11 mouse cellular contexts compared by ENCODE assay signal in the genomic region with DNA sequence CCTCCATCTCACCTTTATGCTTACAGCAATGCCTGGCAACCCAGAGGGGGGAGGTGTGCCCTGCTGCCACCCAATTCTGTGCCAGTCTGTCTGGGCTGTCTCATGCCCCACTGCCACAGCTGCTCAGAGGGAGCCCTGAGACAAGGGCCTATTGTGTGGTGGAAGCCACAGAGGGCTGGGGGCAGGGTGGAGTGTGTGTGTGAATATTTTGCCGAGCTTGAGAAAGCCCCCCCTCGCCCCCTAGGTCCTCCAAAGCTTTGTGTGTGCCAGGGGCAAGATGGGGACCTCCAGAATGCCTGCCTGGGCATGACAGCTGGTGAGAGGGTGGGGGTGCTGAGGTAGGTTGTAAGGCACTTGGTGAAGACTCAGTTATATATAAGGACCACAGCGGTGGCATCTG. TPM values are rescaled to one million over a fixed set of nuclear protein-coding genes. Genes with fewer than 3 reads are reported as not detected.
A peak's percentile ranks its signal among the peaks of the same experiment; 100 is the strongest.
DNase-seq lines count a peak whose midpoint lies in the region; ATAC-seq and TF ChIP-seq lines count a peak whose summit lies in the region.
"Had no signal": no experiment of that assay in that cellular context is flagged by ENCODE, and none has a peak within 500 bp of the region (broad histone marks: within the 10 kb centered on the region; RNA-seq: fewer than 3 reads in every experiment).

No protein-coding gene starts in this region.

- no peaks in the 10 kb centered on the region for H3K79me2 ChIP-seq in heart, adult 2 months (replicated peaks; ENCODE audit: control insufficient read depth, insufficient read depth, low read length)
- peaks cover 24% of the 10 kb centered on the region for H3K79me2 ChIP-seq in myocyte (ENCODE audit: control insufficient read depth, insufficient read depth)

- no peak for TF ChIP-seq CTCF in heart, adult 2 months (IDR thresholded peaks at IDR 0.05)
- no peak for TF ChIP-seq CTCF in hindbrain, postnatal 0 days (IDR thresholded peaks at IDR 0.05; ENCODE audit: low read depth)

- H3ac ChIP-seq in myocyte (ENCODE audit: control insufficient read depth, insufficient read length) = no peak overlapping the region

- intact Hi-C loops in heart, adult 2 months (cut with DNase I) = no loop called here

- H3K9me3 ChIP-seq in midbrain, embryonic 10.5 days (replicated peaks) = no peaks in the 10 kb centered on the region
- no peaks in the 10 kb centered on the region for H3K9me3 ChIP-seq in midbrain, embryonic 11.5 days (ENCODE audit: control insufficient read depth, low read length)
- no peaks in the 10 kb centered on the region for H3K9me3 ChIP-seq in hindbrain, postnatal 0 days (ENCODE audit: low read length)
- no peaks in the 10 kb centered on the region for H3K9me3 ChIP-seq in kidney, embryonic 15.5 days (replicated peaks)

- H3K27ac ChIP-seq in heart, adult 2 months = peak overlapping the region; percentile 85
- H3K27ac ChIP-seq in midbrain, embryonic 10.5 days (replicated peaks) = peak overlapping the region; percentile 82
- H3K27ac ChIP-seq in midbrain, embryonic 11.5 days (ENCODE audit: low read depth, low read length) = no peak overlapping the region
- H3K27ac ChIP-seq in hindbrain, postnatal 0 days = peak overlapping the region; percentile 82
- no peak overlapping the region for H3K27ac ChIP-seq in kidney, embryonic 15.5 days

- no peak for TF ChIP-seq EP300 in heart, adult 2 months (IDR thresholded peaks at IDR 0.05; ENCODE audit: insufficient read depth, low read depth, low read length)

- no peaks in the 10 kb centered on the region for H3K27me3 ChIP-seq in heart, adult 2 months (ENCODE audit: control insufficient read depth, insufficient read depth, low read length)
- H3K27me3 ChIP-seq in midbrain, embryonic 10.5 days (ENCODE audit: low read depth, poor library complexity, severe bottlenecking) = peaks cover 100% of the 10 kb centered on the region
- H3K27me3 ChIP-seq in midbrain, embryonic 11.5 days (ENCODE audit: control insufficient read depth, insufficient read depth, low read length) = peaks cover 25% of the 10 kb centered on the region
- H3K27me3 ChIP-seq in hindbrain, postnatal 0 days (ENCODE audit: insufficient read depth, low read length) = no peaks in the 10 kb centered on the region
- H3K27me3 ChIP-seq in myocyte (ENCODE audit: control insufficient read depth, insufficient read depth, insufficient read length) = no peaks in the 10 kb centered on the region
- H3K27me3 ChIP-seq in kidney, embryonic 15.5 days = 0 out of 2 replicates have a peak, but pooled peaks cover 7% of the 10 kb centered on the region

- H3K4me2 ChIP-seq in midbrain, embryonic 11.5 days = no peak overlapping the region
- no peak overlapping the region for H3K4me2 ChIP-seq in hindbrain, postnatal 0 days (ENCODE audit: low read depth, low read length)
- H3K4me2 ChIP-seq in myocyte (ENCODE audit: low read depth) = peak overlapping the region; percentile 52
- H3K4me2 ChIP-seq in kidney, embryonic 15.5 days = no peak overlapping the region

- H3K9ac ChIP-seq in heart, adult 2 months (ENCODE audit: low read depth, low read length) = no peak overlapping the region
- no peak overlapping the region for H3K9ac ChIP-seq in midbrain, embryonic 11.5 days (ENCODE audit: low read length)
- H3K9ac ChIP-seq in hindbrain, postnatal 0 days (replicated peaks; ENCODE audit: low read length) = no peak overlapping the region
- no peak overlapping the region for H3K9ac ChIP-seq in kidney, embryonic 15.5 days

- no peak for DNase-seq in heart, adult 2 months
- DNase-seq in heart, adult 11 months = no peak
- no peak for DNase-seq in midbrain, embryonic 10.5 days (ENCODE audit: low spot score)
- DNase-seq in midbrain, embryonic 11.5 days (ENCODE audit: low spot score, missing footprints) = no peak
- peak; percentile 74 for DNase-seq in hindbrain, postnatal 0 days (ENCODE audit: low spot score)
- no peak for DNase-seq in spleen, postnatal 14 days (ENCODE audit: low spot score in 2 of 2)
- DNase-seq: cerebellum, adult 11 months; heart, postnatal 4 days had no signal

- H3K4me3 ChIP-seq in heart, adult 2 months = no peak overlapping the region
- H3K4me3 ChIP-seq in midbrain, embryonic 10.5 days = no peak overlapping the region
- H3K4me3 ChIP-seq in midbrain, embryonic 11.5 days (ENCODE audit: low read depth, low read length) = no peak overlapping the region
- no peak overlapping the region for H3K4me3 ChIP-seq in hindbrain, postnatal 0 days (ENCODE audit: low read length)
- no peak overlapping the region for H3K4me3 ChIP-seq in myocyte
- H3K4me3 ChIP-seq in kidney, embryonic 15.5 days (replicated peaks) = no peak overlapping the region

- H3K36me3 ChIP-seq in heart, adult 2 months (ENCODE audit: control insufficient read depth, insufficient read depth, low read length) = peaks cover 20% of the 10 kb centered on the region
- H3K36me3 ChIP-seq in midbrain, embryonic 10.5 days = no peaks in the 10 kb centered on the region
- H3K36me3 ChIP-seq in midbrain, embryonic 11.5 days (ENCODE audit: control insufficient read depth, insufficient read depth, low read length) = no peaks in the 10 kb centered on the region
- no peaks in the 10 kb centered on the region; the same call in 1 of the 2 replicates for H3K36me3 ChIP-seq in hindbrain, postnatal 0 days (ENCODE audit: insufficient read depth, low read length)
- H3K36me3 ChIP-seq in myocyte (ENCODE audit: control insufficient read depth, insufficient read depth) = peaks cover 13% of the 10 kb centered on the region
- H3K36me3 ChIP-seq in kidney, embryonic 15.5 days = peaks cover 16% of the 10 kb centered on the region

- TF ChIP-seq POLR2A in heart, adult 2 months (IDR thresholded peaks at IDR 0.05; ENCODE audit: insufficient read depth, low read depth, low read length) = no peak
- no peak for TF ChIP-seq POLR2A in myocyte (IDR thresholded peaks at IDR 0.05; ENCODE audit: insufficient read length, low read depth)

- no peak for ATAC-seq in midbrain, embryonic 11.5 days (ENCODE audit: low FRiP score)
- ATAC-seq in hindbrain, postnatal 0 days = peak; percentile 77
- no peak for ATAC-seq in kidney, embryonic 15.5 days (replicated peaks; ENCODE audit: low FRiP score)

- 81% methylated on average over 3 of the region's 3 CpGs for WGBS in heart, adult 2 months
- 75% methylated on average over 3 of the region's 3 CpGs for WGBS in midbrain, embryonic 10.5 days
- WGBS in midbrain, embryonic 11.5 days = 68% methylated on average over 3 of the region's 3 CpGs
- 33% methylated on average over 3 of the region's 3 CpGs for WGBS in hindbrain, postnatal 0 days
- WGBS in kidney, embryonic 15.5 days = 67% methylated on average over 3 of the region's 3 CpGs

- H3K4me1 ChIP-seq in heart, adult 2 months (ENCODE audit: control insufficient read depth, insufficient read depth, low read length) = peaks cover 59% of the 10 kb centered on the region
- H3K4me1 ChIP-seq in midbrain, embryonic 10.5 days = peaks cover 75% of the 10 kb centered on the region
- H3K4me1 ChIP-seq in midbrain, embryonic 11.5 days (ENCODE audit: control insufficient read depth, insufficient read depth, low read length) = peaks cover 30% of the 10 kb centered on the region
- peaks cover 64% of the 10 kb centered on the region for H3K4me1 ChIP-seq in hindbrain, postnatal 0 days (ENCODE audit: insufficient read depth, low read length)
- peaks cover 86% of the 10 kb centered on the region for H3K4me1 ChIP-seq in kidney, embryonic 15.5 days

TF ChIP-seq in myocyte, 11 proteins besides CTCF, POLR2A, EP300 and RAD21 (continues in another document):
- TF ChIP-seq E2F4 (IDR thresholded peaks at IDR 0.05; ENCODE audit: insufficient read depth) = no peak

RNA-seq across cellular contexts. Expression of a gene that starts 5.7 kb away (rescaled TPM):
- total RNA-seq in heart, adult 2 months (2021) = under 1 TPM in 1 of 2 experiments, not detected in 1; 0.55 TPM
- polyA plus RNA-seq in heart, adult 2 months (2012; rRNA removed) = 0.70 TPM in 1 of 2 replicates, not detected in the other
- 1.1 and 1.4 TPM in 2 replicates for polyA plus RNA-seq in midbrain, embryonic 10.5 days (2016; fragmentation: Nextera tagmentation; extraction: Ambion mirVana)
- 1.6 and 1.9 TPM in 2 replicates for polyA plus RNA-seq in midbrain, embryonic 11.5 days (2014; fragmentation: Nextera tagmentation; extraction: Ambion mirVana)
- total RNA-seq in hindbrain, postnatal 0 days (2014; rRNA removed) = 1.2 TPM in 1 of 2 replicates, not detected in the other
- polyA plus RNA-seq in hindbrain, postnatal 0 days (2015; fragmentation: Nextera tagmentation; extraction: Ambion mirVana) = 1.1 and 1.7 TPM in 2 replicates
- 9.4 TPM for polyA plus RNA-seq in myocyte (2012; fragmentation: generic; extraction: Trizol)
- polyA plus RNA-seq in kidney, embryonic 15.5 days (2015; fragmentation: Nextera tagmentation; extraction: Ambion mirVana) = 1.9 and 2.3 TPM in 2 replicates
- total RNA-seq: layer of hippocampus, postnatal 10 days had no signal

RNA-seq across cellular contexts. Expression of a gene that starts 27.2 kb away (rescaled TPM):
- 1 to 10 TPM; 3.0 to 3.7 TPM for total RNA-seq in heart, adult 2 months (2021)
- 4.0 and 7.7 TPM in 2 replicates for polyA plus RNA-seq in heart, adult 2 months (2012; rRNA removed)
- polyA plus RNA-seq in midbrain, embryonic 10.5 days (2016; fragmentation: Nextera tagmentation; extraction: Ambion mirVana) = 4.8 and 5.8 TPM in 2 replicates
- 5.1 and 6.5 TPM in 2 replicates for polyA plus RNA-seq in midbrain, embryonic 11.5 days (2014; fragmentation: Nextera tagmentation; extraction: Ambion mirVana)
- 1.7 and 7.8 TPM in 2 replicates for total RNA-seq in hindbrain, postnatal 0 days (2014; rRNA removed)
- 2.0 and 2.3 TPM in 2 replicates for polyA plus RNA-seq in hindbrain, postnatal 0 days (2015; fragmentation: Nextera tagmentation; extraction: Ambion mirVana)
- polyA plus RNA-seq in myocyte (2012; fragmentation: generic; extraction: Trizol) = not detected
- polyA plus RNA-seq in kidney, embryonic 15.5 days (2015; fragmentation: Nextera tagmentation; extraction: Ambion mirVana) = 7.6 and 7.8 TPM in 2 replicates

RNA-seq across cellular contexts. Expression of a gene that starts 40.8 kb away (rescaled TPM):
- total RNA-seq in heart, adult 2 months (2021) = 10 to 100 TPM; 30.5 to 31.0 TPM
- 45.3 and 50.5 TPM in 2 replicates for polyA plus RNA-seq in heart, adult 2 months (2012; rRNA removed)
- polyA plus RNA-seq in midbrain, embryonic 10.5 days (2016; fragmentation: Nextera tagmentation; extraction: Ambion mirVana) = 24.8 and 26.3 TPM in 2 replicates
- polyA plus RNA-seq in midbrain, embryonic 11.5 days (2014; fragmentation: Nextera tagmentation; extraction: Ambion mirVana) = 18.6 and 21.4 TPM in 2 replicates
- 110 and 129 TPM in 2 replicates for total RNA-seq in hindbrain, postnatal 0 days (2014; rRNA removed)
- 13.8 and 14.9 TPM in 2 replicates for polyA plus RNA-seq in hindbrain, postnatal 0 days (2015; fragmentation: Nextera tagmentation; extraction: Ambion mirVana)
- 56.1 TPM for polyA plus RNA-seq in myocyte (2012; fragmentation: generic; extraction: Trizol)
- 23.9 and 25.6 TPM in 2 replicates for polyA plus RNA-seq in kidney, embryonic 15.5 days (2015; fragmentation: Nextera tagmentation; extraction: Ambion mirVana)

RNA-seq across cellular contexts. Expression of a gene that starts 42.4 kb away (rescaled TPM):
- total RNA-seq in heart, adult 2 months (2021) = 10 to 100 TPM; 32.0 to 37.4 TPM
- polyA plus RNA-seq in heart, adult 2 months (2012; rRNA removed) = 39.9 and 50.8 TPM in 2 replicates
- 56.4 and 58.1 TPM in 2 replicates for polyA plus RNA-seq in midbrain, embryonic 10.5 days (2016; fragmentation: Nextera tagmentation; extraction: Ambion mirVana)
- polyA plus RNA-seq in midbrain, embryonic 11.5 days (2014; fragmentation: Nextera tagmentation; extraction: Ambion mirVana) = 39.9 and 45.6 TPM in 2 replicates
- 69.5 and 93.3 TPM in 2 replicates for total RNA-seq in hindbrain, postnatal 0 days (2014; rRNA removed)
- polyA plus RNA-seq in hindbrain, postnatal 0 days (2015; fragmentation: Nextera tagmentation; extraction: Ambion mirVana) = 71.2 and 79.2 TPM in 2 replicates
- 94.4 TPM for polyA plus RNA-seq in myocyte (2012; fragmentation: generic; extraction: Trizol)
- 68.7 and 73.8 TPM in 2 replicates for polyA plus RNA-seq in kidney, embryonic 15.5 days (2015; fragmentation: Nextera tagmentation; extraction: Ambion mirVana)

Comparison
In these comparisons a context has a peak if more than half of its experiments do, and no peak if none do; other contexts are left out.
1. H3K27ac ChIP-seq: peak in heart, adult 2 months (single experiment), midbrain, embryonic 10.5 days (single experiment) and hindbrain, postnatal 0 days (single experiment); none in midbrain, embryonic 11.5 days (single experiment) and kidney, embryonic 15.5 days (single experiment).